Mouse (Mus musculus): Measurements from ENCODE around the gene Adamts12.

Adamts12 gene

GRCm38 (mm10) chr15:11292246-11292645 is 227.7 kb downstream of the Adamts12 start:
- DNase-seq (ENCODE audit: low read depth, low spot score), result no peak

GRCm38 (mm10) chr15:11295016-11295415 is 230.4 kb downstream of the Adamts12 start:
- no peak for DNase-seq (ENCODE audit: low read depth, low spot score)

GRCm38 (mm10) chr15:11297960-11298359 is 233.4 kb downstream of the Adamts12 start:
- no peak for DNase-seq (ENCODE audit: low read depth, low spot score)

DNA sequence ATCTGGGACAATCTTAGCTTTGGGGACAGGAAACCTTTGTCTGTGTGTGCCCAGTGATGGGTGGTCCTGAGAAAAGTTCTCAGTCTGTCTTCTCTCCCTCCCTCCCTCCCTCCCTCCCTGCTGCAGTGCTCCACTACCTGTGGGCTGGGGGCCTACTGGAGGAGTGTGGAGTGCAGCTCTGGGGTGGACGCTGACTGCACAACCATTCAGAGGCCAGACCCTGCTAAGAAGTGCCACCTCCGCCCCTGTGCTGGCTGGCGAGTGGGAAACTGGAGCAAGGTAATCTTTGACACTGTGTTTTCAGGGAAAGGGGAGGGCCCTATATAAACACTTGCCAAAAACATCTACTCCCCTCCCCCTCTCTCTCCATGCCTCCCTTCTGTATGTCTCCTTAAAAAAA is 252.5 kb downstream of the Adamts12 start:
- no peak for DNase-seq (ENCODE audit: low read depth, low spot score)

- DNase-seq (ENCODE audit: low read depth, low spot score), result peak; percentile 42
These were observed 255.9 kb downstream of the Adamts12 start for GRCm38 (mm10) chr15:11320481-11320880.

DNA sequence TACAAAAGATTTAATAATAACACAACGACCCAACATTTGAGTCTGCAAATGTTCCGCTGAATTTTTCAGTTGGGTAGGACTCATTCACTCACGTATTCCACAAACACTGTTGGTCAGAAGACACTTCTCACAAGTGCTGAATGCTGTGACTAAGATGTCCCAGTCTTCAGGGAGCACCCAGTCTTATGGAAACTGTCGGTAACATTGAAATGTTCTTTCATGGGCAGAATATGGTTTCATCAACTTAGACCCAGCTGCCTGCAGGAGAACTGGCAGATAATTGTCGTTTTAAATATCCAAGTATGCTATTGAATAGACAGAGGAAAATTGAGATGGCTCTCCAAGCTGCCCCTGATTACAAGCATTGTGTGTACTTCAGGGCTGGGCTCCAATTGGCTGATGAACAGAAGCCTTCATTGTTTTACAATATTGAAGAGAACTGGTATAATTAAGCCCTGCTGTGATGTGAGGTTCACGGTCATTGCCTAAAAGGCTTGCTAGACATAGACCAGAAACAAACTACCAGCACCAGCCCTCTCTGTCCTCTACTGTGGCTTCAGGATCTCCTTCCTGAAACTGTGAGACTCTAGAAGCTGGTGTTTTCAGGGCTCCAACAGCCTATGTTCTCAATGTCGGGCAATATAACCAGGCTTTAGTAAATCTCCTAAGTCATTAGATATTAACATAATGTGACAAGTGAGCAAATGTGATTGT is 275.0 kb downstream of the Adamts12 start:
- no peak for DNase-seq (ENCODE audit: low read depth, low spot score)

- peak; percentile 18 for DNase-seq (ENCODE audit: low read depth, low spot score)
These were observed 291.3 kb downstream of the Adamts12 start for GRCm38 (mm10) chr15:11355865-11356264.

- no peak for DNase-seq (ENCODE audit: low read depth, low spot score)
These were observed 292.9 kb downstream of the Adamts12 start for GRCm38 (mm10) chr15:11357501-11357900.

DNA sequence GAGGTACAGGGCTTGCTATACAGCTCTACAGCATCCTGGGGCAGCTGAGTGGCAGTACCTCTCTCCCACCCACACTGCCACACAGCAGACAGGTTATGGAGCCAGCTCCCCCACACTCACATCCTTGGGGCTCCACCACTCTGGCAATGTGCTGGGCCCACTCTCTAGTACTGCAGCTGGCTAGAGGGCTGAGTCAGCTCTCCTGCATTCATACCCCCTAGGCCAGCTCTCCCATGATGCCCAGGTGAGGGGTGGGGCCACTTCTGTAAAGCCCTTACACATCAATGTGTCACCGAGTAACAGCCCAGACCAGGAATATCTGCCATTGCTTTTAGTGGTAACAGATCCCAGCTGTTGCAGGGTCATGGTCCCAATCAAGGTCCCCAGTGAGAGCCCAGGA is 296.3 kb downstream of the Adamts12 start:
- no peak for DNase-seq (ENCODE audit: low read depth, low spot score)

DNA sequence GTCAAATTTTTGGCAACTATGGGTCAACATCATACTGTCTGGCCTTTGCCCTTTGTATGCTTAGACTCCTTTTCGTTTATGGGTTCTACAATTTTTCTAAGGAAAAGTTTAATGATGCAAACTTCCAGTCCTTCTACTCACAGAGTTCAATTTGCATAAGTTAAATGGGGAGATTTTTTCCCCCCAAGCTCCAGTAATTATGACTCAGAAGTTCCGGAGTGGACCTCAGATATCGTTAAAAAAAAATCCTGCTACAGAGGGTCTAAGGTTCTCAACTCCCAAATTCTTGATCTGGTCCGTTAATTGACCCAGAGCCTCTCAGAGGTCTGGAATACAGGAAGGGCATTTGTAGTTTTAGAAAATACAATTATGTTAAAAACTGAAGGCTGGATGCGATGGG is 297.2 kb downstream of the Adamts12 start:
- DNase-seq (ENCODE audit: low read depth, low spot score), result no peak

- DNase-seq (ENCODE audit: low read depth, low spot score), result no peak
These were observed 299.5 kb downstream of the Adamts12 start for GRCm38 (mm10) chr15:11364112-11364511.

GRCm38 (mm10) chr15:11364795-11365194 is 300.2 kb downstream of the Adamts12 start:
- DNase-seq (ENCODE audit: low read depth, low spot score), result peak; percentile 13

GRCm38 (mm10) chr15:11369572-11369971 is 305.0 kb downstream of the Adamts12 start:
- DNase-seq (ENCODE audit: low read depth, low spot score), result no peak

- peak; percentile 11 for DNase-seq (ENCODE audit: low read depth, low spot score)
These were observed 306.0 kb downstream of the Adamts12 start for GRCm38 (mm10) chr15:11370477-11371085.

DNA sequence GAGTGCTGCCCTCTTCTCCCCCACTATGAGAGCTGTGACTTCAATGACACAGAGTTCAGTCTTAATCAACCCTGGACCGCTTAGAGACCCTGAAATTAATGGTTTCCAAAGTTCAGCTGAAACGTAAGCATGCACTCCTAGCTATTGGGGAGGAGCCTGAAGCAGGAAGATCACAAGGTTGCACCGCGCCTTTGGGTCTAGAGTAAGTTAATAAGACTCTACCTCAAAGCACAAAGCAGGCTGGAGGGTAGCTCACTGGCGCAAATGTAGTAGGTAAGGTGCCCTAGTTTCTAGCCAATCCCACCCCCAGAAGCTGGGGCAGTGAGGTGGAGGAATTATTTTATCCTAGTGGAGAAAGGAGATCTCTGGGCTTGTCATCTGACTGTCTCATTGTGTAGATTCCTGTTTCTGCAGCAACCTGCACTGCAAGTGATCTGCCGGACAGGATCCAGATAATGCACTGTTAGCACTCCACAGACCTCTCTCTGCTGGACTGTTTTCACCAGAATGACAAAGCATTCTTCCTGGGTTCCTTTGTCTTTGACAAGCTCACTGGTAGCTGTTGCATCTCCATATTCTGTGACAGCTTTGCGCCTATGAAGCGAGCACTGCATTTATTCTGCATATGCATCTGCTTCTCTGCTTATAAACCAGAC is 315.0 kb downstream of the Adamts12 start:
- no peak for DNase-seq (ENCODE audit: low read depth, low spot score)

- DNase-seq (ENCODE audit: low read depth, low spot score), result no peak
These were observed 315.5 kb downstream of the Adamts12 start for GRCm38 (mm10) chr15:11380087-11380530.

- no peak for DNase-seq (ENCODE audit: low read depth, low spot score)
These were observed 316.0 kb downstream of the Adamts12 start for GRCm38 (mm10) chr15:11380616-11381015.

DNA sequence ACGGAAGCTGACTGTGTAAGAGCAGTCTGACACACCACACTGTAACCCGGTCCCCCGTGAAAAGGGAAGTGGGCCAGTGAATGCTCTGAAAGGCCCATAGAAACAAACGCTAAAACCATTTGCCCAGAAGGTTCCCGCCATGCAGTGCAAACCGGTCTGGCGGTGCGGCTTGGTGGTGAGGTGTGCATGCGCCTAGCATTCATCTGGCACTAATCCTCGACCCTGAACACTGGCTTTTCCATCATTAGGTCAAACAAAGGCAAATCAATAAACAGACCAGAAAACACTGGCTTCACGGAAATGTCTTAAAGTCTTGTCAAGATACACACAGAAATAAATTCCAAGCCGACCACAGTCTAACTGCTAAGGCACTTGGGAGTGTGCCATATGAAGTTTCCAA is 318.0 kb downstream of the Adamts12 start:
- no peak for DNase-seq (ENCODE audit: low read depth, low spot score)

DNA sequence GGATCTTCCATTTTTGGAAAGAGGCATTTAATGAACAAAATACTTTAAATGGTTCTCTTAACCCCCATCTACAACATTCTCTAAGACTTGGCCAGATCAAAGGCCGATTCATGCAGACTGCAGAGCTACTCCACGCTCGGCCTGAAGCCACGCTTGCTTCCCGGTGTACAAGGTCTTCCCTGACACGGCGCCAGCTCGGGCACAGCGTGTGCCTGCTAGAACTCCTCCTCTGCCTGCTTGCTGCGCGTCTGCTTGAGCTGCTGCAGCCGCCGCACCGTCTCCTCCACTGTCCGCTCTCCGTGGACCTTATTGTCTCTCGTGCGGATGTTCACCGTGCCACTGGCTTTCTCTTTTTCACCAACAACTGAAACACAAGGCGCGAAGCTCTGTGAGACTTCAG is 319.2 kb downstream of the Adamts12 start:
- no peak for DNase-seq (ENCODE audit: low read depth, low spot score)

DNA sequence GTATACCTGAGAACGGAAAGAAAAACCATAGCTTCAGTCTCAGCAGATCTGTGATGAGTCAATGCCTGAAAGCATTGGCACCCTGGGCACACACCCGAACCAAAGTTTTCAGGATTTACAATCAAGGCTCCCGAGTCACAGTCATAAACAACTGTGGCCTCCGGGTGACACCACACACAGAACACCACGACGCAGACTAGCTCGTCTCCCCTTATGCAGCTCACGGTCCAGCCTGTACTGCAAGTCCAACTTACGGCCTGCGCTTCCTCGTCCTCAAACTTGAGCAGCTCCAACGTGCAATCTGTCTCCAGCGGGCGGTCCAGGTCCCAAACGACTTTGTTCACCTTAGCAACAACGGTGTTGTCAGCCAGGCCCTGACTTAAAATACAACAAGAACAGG is 328.3 kb downstream of the Adamts12 start:
- no peak for DNase-seq (ENCODE audit: low read depth, low spot score)

DNA sequence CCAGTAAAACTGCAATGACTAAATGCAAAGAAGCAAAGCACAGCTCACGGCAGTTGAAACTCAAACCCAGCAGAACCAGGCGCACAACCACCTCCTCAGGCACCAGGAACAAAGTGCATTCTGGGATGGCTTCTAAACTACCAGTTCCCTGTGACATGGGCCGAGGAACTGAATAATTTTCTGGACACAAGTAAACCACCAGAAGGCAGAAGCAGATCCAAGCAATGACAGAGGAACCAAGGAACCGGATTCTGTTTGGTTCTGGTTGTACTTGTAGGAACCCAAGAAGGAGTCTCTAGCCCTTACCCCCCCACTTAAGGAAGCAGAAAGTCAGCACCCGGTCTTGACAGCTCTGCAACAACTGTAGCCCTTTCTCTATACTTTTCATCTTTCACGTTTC is 331.8 kb downstream of the Adamts12 start:
- DNase-seq (ENCODE audit: low read depth, low spot score), result no peak
